13 mouse cellular contexts compared by ENCODE assay signal in the genomic region with DNA sequence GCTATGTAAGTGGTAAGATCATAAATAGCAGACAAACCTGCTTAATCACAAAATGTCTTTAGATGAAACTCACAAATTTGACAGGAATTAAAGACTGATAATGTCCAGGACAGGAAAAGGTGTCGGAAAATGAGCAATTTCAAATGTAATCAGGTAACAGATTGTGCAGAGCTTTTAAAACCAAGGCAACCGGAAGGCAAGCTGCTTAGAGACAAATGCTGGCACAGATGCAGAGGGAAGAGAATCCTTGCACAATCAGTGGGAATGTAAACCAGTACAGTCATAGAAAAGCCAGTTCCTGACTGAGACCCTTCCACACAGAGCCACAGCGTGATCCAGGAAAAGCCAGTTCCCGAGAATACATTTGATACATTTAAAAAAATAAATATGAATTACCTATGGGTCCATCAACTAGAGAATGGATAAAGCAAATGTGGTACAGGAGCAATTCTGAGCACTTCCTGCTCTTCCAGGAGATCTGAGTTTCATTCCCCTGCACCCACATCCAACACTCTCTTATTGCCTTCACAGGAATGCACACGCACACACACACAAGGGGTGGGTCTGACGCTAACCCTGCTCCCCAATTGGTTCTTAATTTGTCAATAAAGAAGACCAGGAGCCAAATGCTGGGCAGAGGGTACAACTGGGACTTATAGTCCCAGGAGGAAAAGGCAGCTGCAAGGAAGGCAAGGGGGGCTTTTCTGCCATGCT. TPM values are rescaled to one million over a fixed set of nuclear protein-coding genes. Genes with fewer than 3 reads are reported as not detected.
DNase-seq lines count a peak whose midpoint lies in the region; ATAC-seq and TF ChIP-seq lines count a peak whose summit lies in the region.
"Had no signal": no experiment of that assay in that cellular context is flagged by ENCODE, and none has a peak within 500 bp of the region (broad histone marks: within the 10 kb centered on the region; RNA-seq: fewer than 3 reads in every experiment).

No protein-coding gene starts in this region.

- DNase-seq in forebrain, embryonic 11.5 days (ENCODE audit: low spot score), result no peak
- DNase-seq in lung, postnatal 0 days (ENCODE audit: low spot score), result peak; percentile 72
- no peak for DNase-seq in lung, postnatal 14 days
- peak; percentile 75 for DNase-seq in cerebellum, adult 9-10 months
- DNase-seq in liver, postnatal 0 days, result no peak
- no peak for DNase-seq in ovary, adult 18-20 months (ENCODE audit: low spot score)
- DNase-seq: adrenal gland, adult 2 months; heart, adult 2 months had no signal

- no peaks in the 10 kb centered on the region for H3K9me3 ChIP-seq in forebrain, embryonic 15.5 days
- no peaks in the 10 kb centered on the region for H3K9me3 ChIP-seq in forebrain, embryonic 11.5 days (ENCODE audit: control insufficient read depth, low read length)
- H3K9me3 ChIP-seq in lung, postnatal 0 days (ENCODE audit: low read length), result no peaks in the 10 kb centered on the region
- no peaks in the 10 kb centered on the region for H3K9me3 ChIP-seq in liver, postnatal 0 days (ENCODE audit: low read length)
- 0 out of 2 replicates have a peak, but pooled peaks cover 4% of the 10 kb centered on the region for H3K9me3 ChIP-seq in heart, embryonic 12.5 days (replicated peaks)
- H3K9me3 ChIP-seq: embryonic facial prominence, embryonic 13.5 days; midbrain, embryonic 15.5 days had no signal

- no peaks in the 10 kb centered on the region for H3K27me3 ChIP-seq in forebrain, embryonic 15.5 days
- no peaks in the 10 kb centered on the region for H3K27me3 ChIP-seq in forebrain, embryonic 11.5 days (ENCODE audit: control insufficient read depth, insufficient read depth, low read length)
- H3K27me3 ChIP-seq in lung, postnatal 0 days (replicated peaks; ENCODE audit: insufficient read depth, low read length), result no peaks in the 10 kb centered on the region
- no peaks in the 10 kb centered on the region for H3K27me3 ChIP-seq in liver, postnatal 0 days (ENCODE audit: insufficient read depth, low read length)
- H3K27me3 ChIP-seq in heart, embryonic 12.5 days (replicated peaks), result no peaks in the 10 kb centered on the region
- H3K27me3 ChIP-seq: embryonic facial prominence, embryonic 13.5 days; midbrain, embryonic 15.5 days had no signal

- H3K36me3 ChIP-seq in forebrain, embryonic 15.5 days, result no peaks in the 10 kb centered on the region
- H3K36me3 ChIP-seq in forebrain, embryonic 11.5 days (ENCODE audit: control insufficient read depth, insufficient read depth, low read length), result no peaks in the 10 kb centered on the region
- no peaks in the 10 kb centered on the region for H3K36me3 ChIP-seq in lung, postnatal 0 days (ENCODE audit: insufficient read depth, low read length)
- H3K36me3 ChIP-seq in liver, postnatal 0 days (replicated peaks; ENCODE audit: insufficient read depth, low read length), result no peaks in the 10 kb centered on the region; the same call in 1 of the 2 replicates
- no peaks in the 10 kb centered on the region for H3K36me3 ChIP-seq in heart, embryonic 12.5 days
- H3K36me3 ChIP-seq: embryonic facial prominence, embryonic 13.5 days; midbrain, embryonic 15.5 days had no signal

- 0 out of 2 replicates have a peak, but pooled peaks have one; percentile 57 for ATAC-seq in forebrain, embryonic 15.5 days (replicated peaks)
- no peak for ATAC-seq in forebrain, embryonic 11.5 days (replicated peaks; ENCODE audit: low FRiP score)
- ATAC-seq in lung, postnatal 0 days, result peak; percentile 55
- peak; percentile 40; the same call in 1 of the 2 replicates for ATAC-seq in liver, postnatal 0 days
- ATAC-seq in heart, embryonic 12.5 days (ENCODE audit: insufficient number of reproducible peaks, low FRiP score), result no peak
- ATAC-seq: CD4-positive, CD25-positive, alpha-beta regulatory T cell, adult 4 months; midbrain, embryonic 15.5 days had no signal

- TF ChIP-seq CTCF in lung, postnatal 0 days (IDR thresholded peaks at IDR 0.05), result no peak
- TF ChIP-seq CTCF in liver, postnatal 0 days (IDR thresholded peaks at IDR 0.05; ENCODE audit: low read depth), result no peak

- 68% methylated on average over 6 of the region's 6 CpGs for WGBS in forebrain, embryonic 15.5 days
- 81% methylated on average over 6 of the region's 6 CpGs for WGBS in forebrain, embryonic 11.5 days
- 47% methylated on average over 6 of the region's 6 CpGs for whole genome bisulfite sequencing in lung, postnatal 0 days
- WGBS in liver, postnatal 0 days (ENCODE audit: insufficient replicate concordance), result 51% methylated on average over 6 of the region's 6 CpGs
- 64% methylated on average over 6 of the region's 6 CpGs for WGBS in heart, embryonic 12.5 days

- peak overlapping the region; percentile 66 for H3K27ac ChIP-seq in forebrain, embryonic 15.5 days (replicated peaks)
- no peak overlapping the region for H3K27ac ChIP-seq in forebrain, embryonic 11.5 days (ENCODE audit: low read depth, low read length)
- no peak overlapping the region for H3K27ac ChIP-seq in lung, postnatal 0 days (ENCODE audit: low read length)
- H3K27ac ChIP-seq in liver, postnatal 0 days (ENCODE audit: low read depth), result peak overlapping the region; percentile 64
- H3K27ac ChIP-seq in heart, embryonic 12.5 days (ENCODE audit: poor library complexity, severe bottlenecking), result no peak overlapping the region
- H3K27ac ChIP-seq: embryonic facial prominence, embryonic 13.5 days; heart, adult 2 months; midbrain, embryonic 15.5 days had no signal

- no peak for TF ChIP-seq EP300 in lung, postnatal 0 days (IDR thresholded peaks at IDR 0.05)
- TF ChIP-seq EP300 in liver, postnatal 0 days (IDR thresholded peaks at IDR 0.05; ENCODE audit: low read depth), result no peak

- no peak overlapping the region for H3K4me3 ChIP-seq in forebrain, embryonic 15.5 days
- no peak overlapping the region for H3K4me3 ChIP-seq in forebrain, embryonic 11.5 days (ENCODE audit: low read depth, low read length)
- no peak overlapping the region for H3K4me3 ChIP-seq in lung, postnatal 0 days (ENCODE audit: low read depth, low read length)
- H3K4me3 ChIP-seq in liver, postnatal 0 days (ENCODE audit: low read depth, low read length), result no peak overlapping the region
- no peak overlapping the region for H3K4me3 ChIP-seq in heart, embryonic 12.5 days
- H3K4me3 ChIP-seq: embryonic facial prominence, embryonic 13.5 days; heart, adult 2 months; midbrain, embryonic 15.5 days had no signal

- H3K4me2 ChIP-seq in forebrain, embryonic 15.5 days (replicated peaks), result no peak overlapping the region
- no peak overlapping the region for H3K4me2 ChIP-seq in forebrain, embryonic 11.5 days (ENCODE audit: low read depth, low read length, severe bottlenecking)
- H3K4me2 ChIP-seq in lung, postnatal 0 days (replicated peaks; ENCODE audit: low read depth, low read length), result no peak overlapping the region
- H3K4me2 ChIP-seq in liver, postnatal 0 days (ENCODE audit: low read depth, low read length), result peak overlapping the region; percentile 28; the same call in 1 of the 2 replicates
- no peak overlapping the region for H3K4me2 ChIP-seq in heart, embryonic 12.5 days
- H3K4me2 ChIP-seq: embryonic facial prominence, embryonic 13.5 days; midbrain, embryonic 15.5 days had no signal

- 0 out of 2 replicates have a peak, but pooled peaks cover 6% of the 10 kb centered on the region for H3K4me1 ChIP-seq in forebrain, embryonic 15.5 days
- H3K4me1 ChIP-seq in forebrain, embryonic 11.5 days (replicated peaks; ENCODE audit: control insufficient read depth, insufficient read depth, low read length), result no peaks in the 10 kb centered on the region
- H3K4me1 ChIP-seq in lung, postnatal 0 days (ENCODE audit: insufficient read depth, low read depth, low read length), result no peaks in the 10 kb centered on the region
- H3K4me1 ChIP-seq in liver, postnatal 0 days (ENCODE audit: insufficient read depth), result peaks cover 19% of the 10 kb centered on the region
- H3K4me1 ChIP-seq in heart, embryonic 12.5 days (replicated peaks), result no peaks in the 10 kb centered on the region
- H3K4me1 ChIP-seq: embryonic facial prominence, embryonic 13.5 days; midbrain, embryonic 15.5 days had no signal

- no peak overlapping the region for H3K9ac ChIP-seq in forebrain, embryonic 15.5 days (replicated peaks)
- H3K9ac ChIP-seq in forebrain, embryonic 11.5 days (ENCODE audit: low read length), result no peak overlapping the region
- H3K9ac ChIP-seq in lung, postnatal 0 days (replicated peaks; ENCODE audit: low read depth), result no peak overlapping the region
- no peak overlapping the region for H3K9ac ChIP-seq in liver, postnatal 0 days (replicated peaks)
- H3K9ac ChIP-seq in heart, embryonic 12.5 days, result no peak overlapping the region
- H3K9ac ChIP-seq: embryonic facial prominence, embryonic 13.5 days; midbrain, embryonic 15.5 days had no signal

RNA-seq across cellular contexts. Expression of gene Ocln, which starts 26.4 kb away (rescaled TPM):
- 6.0 and 7.7 TPM in 2 replicates for polyA plus RNA-seq in forebrain, embryonic 15.5 days (2015; fragmentation: Nextera tagmentation; extraction: Ambion mirVana)
- 2.6 and 2.9 TPM in 2 replicates for polyA plus RNA-seq in forebrain, embryonic 11.5 days (2014; fragmentation: Nextera tagmentation; extraction: Ambion mirVana)
- polyA plus RNA-seq in lung, postnatal 0 days (2015; fragmentation: Nextera tagmentation; extraction: Ambion mirVana), result 71.0 and 76.9 TPM in 2 replicates
- polyA plus RNA-seq in liver, postnatal 0 days (2015; fragmentation: Nextera tagmentation; extraction: Ambion mirVana), result 11.2 and 14.6 TPM in 2 replicates
- polyA plus RNA-seq in heart, embryonic 12.5 days (2016; fragmentation: Nextera tagmentation; extraction: Ambion mirVana), result 1.5 and 1.6 TPM in 2 replicates

RNA-seq across cellular contexts. Expression of gene Gtf2h2, which starts 33.7 kb away (rescaled TPM):
- 69.6 and 70.8 TPM in 2 replicates for polyA plus RNA-seq in forebrain, embryonic 15.5 days (2015; fragmentation: Nextera tagmentation; extraction: Ambion mirVana)
- polyA plus RNA-seq in forebrain, embryonic 11.5 days (2014; fragmentation: Nextera tagmentation; extraction: Ambion mirVana), result 82.6 and 105 TPM in 2 replicates
- polyA plus RNA-seq in lung, postnatal 0 days (2015; fragmentation: Nextera tagmentation; extraction: Ambion mirVana), result 22.9 and 35.5 TPM in 2 replicates
- 13.4 and 14.7 TPM in 2 replicates for polyA plus RNA-seq in liver, postnatal 0 days (2015; fragmentation: Nextera tagmentation; extraction: Ambion mirVana)
- polyA plus RNA-seq in heart, embryonic 12.5 days (2016; fragmentation: Nextera tagmentation; extraction: Ambion mirVana), result 53.3 and 56.2 TPM in 2 replicates

Comparison
In these comparisons a context has a peak if more than half of its experiments do, and no peak if none do; other contexts are left out.
1. ATAC-seq: peak in forebrain, embryonic 15.5 days (single experiment), lung, postnatal 0 days (single experiment) and liver, postnatal 0 days (single experiment); none in forebrain, embryonic 11.5 days (single experiment) and heart, embryonic 12.5 days (single experiment).
2. H3K27ac ChIP-seq: peak in forebrain, embryonic 15.5 days (single experiment) and liver, postnatal 0 days (single experiment); none in forebrain, embryonic 11.5 days (single experiment), lung, postnatal 0 days (single experiment) and heart, embryonic 12.5 days (single experiment).
3. DNase-seq: peak in lung, postnatal 0 days (single experiment) and cerebellum, adult 9-10 months (single experiment); none in forebrain, embryonic 11.5 days (single experiment), lung, postnatal 14 days (single experiment), liver, postnatal 0 days (single experiment) and ovary, adult 18-20 months (single experiment).